Mouse (Mus musculus): ENCODE measurements at regions not wholly inside any gene's neighbourhood (a gene's known extent, or its start where the extent isn't known, plus 50 kb on each side); places are given as distances from the start of the nearest gene placed in this dataset.

DNA sequence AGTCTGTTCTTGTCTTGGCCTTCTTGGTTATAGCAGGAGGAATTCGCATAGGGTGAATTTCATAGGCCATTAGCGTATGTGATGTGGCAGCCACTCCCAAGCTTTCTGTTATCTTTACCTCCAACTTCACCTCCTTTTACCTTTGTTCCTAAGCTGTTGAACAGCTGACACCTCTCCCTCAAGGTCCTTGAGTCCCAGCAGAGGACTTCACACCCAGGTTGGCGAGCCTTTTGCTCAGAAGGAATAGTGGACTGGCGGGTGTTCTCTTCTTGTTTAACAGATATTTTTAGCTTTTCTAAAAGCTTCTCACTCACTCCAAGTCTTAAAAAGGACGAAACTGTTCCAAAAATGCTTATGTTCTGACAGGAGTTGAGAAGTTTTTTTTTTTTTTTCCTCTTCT, 303.4 kb upstream of the Id2 start:
- Histone ChIP-seq H3K27me3 (replicated peaks) (no peaks in the 10 kb centered on the region), H3K4me3 (replicated peaks) (no peak overlapping the region), H3K36me3 (no peaks in the 10 kb centered on the region), H3K27ac (replicated peaks) (no peak overlapping the region), H3K4me2 (no peak overlapping the region), H3K4me1 (no peaks in the 10 kb centered on the region), H3K9me3 (replicated peaks) (no peaks in the 10 kb centered on the region), H3K9ac (replicated peaks) (no peak overlapping the region)
- WGBS, result 90% methylated on average over 5 of the region's 5 CpGs
- no peak for ATAC-seq (ENCODE audit: low FRiP score)

DNA sequence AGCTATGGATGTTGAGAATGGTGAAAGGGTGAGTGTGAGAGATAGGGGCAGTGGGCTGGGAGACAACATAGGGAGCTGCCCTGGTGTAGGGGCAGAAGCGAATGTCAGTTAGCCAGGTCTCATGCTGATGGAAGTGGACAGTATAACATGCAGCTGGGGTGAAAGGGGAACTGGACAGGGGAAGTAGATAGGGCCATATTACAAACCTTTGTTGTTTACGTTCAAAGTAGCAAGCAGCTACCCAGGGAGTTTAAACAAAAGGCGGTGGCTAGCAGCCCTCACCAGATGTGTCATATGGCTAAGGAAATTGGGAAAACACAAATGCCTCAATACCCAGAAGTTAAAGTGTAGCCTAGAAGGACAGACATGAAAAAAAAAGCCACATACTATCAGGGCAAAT, 301.8 kb upstream of the Id2 start:
- Histone ChIP-seq H3K4me2 (no peak overlapping the region), H3K9me3 (replicated peaks) (no peaks in the 10 kb centered on the region), H3K27me3 (replicated peaks) (no peaks in the 10 kb centered on the region), H3K36me3 (no peaks in the 10 kb centered on the region), H3K9ac (replicated peaks) (no peak overlapping the region), H3K27ac (replicated peaks) (no peak overlapping the region), H3K4me1 (no peaks in the 10 kb centered on the region), H3K4me3 (replicated peaks) (no peak overlapping the region)
- 82% methylated on average over 3 of the region's 3 CpGs for WGBS
- no peak for ATAC-seq (ENCODE audit: low FRiP score)

DNA sequence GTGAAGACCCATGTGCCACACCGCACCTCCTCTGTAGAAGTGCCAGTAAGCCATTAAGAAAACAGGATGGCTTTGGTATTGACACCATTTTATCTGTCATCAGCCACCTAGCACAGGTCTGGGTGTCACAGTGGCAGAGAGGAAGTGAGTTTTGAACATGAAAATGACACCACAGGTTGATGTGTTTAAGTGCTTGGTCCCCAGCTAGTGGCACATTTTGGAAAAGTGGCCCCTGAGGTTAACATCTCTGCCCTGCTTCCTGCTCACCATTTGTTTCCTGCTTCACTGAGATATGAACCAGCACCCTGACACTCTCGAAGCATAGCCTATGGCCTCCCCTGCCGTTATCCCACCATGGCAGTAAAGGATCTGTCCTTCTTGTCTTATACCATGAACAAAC, 297.4 kb upstream of the Id2 start:
- no peak for ATAC-seq (ENCODE audit: low FRiP score)
- Histone ChIP-seq H3K27me3 (replicated peaks) (no peaks in the 10 kb centered on the region), H3K4me1 (no peaks in the 10 kb centered on the region), H3K27ac (replicated peaks) (no peak overlapping the region), H3K9me3 (replicated peaks) (no peaks in the 10 kb centered on the region), H3K4me3 (replicated peaks) (no peak overlapping the region), H3K36me3 (no peaks in the 10 kb centered on the region), H3K9ac (replicated peaks) (no peak overlapping the region), H3K4me2 (no peak overlapping the region)
- 92% methylated on average over 3 of the region's 3 CpGs for WGBS

DNA sequence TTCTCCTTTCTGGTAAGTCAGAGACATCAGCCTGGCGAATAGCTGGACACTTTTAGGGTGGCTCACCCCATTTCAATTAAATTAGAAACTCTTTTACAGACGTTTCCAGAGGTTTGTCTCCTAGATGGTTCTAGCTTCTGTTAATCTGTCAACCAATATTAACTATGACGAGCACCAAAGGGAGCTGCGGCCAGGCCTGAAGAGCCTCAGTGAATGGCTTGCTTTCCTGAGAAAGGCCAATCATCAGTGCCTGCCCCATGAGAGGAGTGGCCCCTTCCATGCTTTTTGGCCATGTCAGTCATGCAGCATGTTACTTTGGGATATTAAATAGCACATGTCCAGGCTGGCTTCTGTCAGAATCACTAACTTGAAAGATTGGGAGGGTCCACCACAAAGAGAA, 296.6 kb upstream of the Id2 start:
- Histone ChIP-seq H3K9ac (replicated peaks) (no peak overlapping the region), H3K4me3 (replicated peaks) (no peak overlapping the region), H3K4me2 (no peak overlapping the region), H3K27ac (replicated peaks) (no peak overlapping the region), H3K9me3 (replicated peaks) (no peaks in the 10 kb centered on the region), H3K4me1 (no peaks in the 10 kb centered on the region), H3K27me3 (replicated peaks) (no peaks in the 10 kb centered on the region), H3K36me3 (no peaks in the 10 kb centered on the region)
- 83% methylated on average over 4 of the region's 4 CpGs for WGBS
- no peak for ATAC-seq (ENCODE audit: low FRiP score)

DNA sequence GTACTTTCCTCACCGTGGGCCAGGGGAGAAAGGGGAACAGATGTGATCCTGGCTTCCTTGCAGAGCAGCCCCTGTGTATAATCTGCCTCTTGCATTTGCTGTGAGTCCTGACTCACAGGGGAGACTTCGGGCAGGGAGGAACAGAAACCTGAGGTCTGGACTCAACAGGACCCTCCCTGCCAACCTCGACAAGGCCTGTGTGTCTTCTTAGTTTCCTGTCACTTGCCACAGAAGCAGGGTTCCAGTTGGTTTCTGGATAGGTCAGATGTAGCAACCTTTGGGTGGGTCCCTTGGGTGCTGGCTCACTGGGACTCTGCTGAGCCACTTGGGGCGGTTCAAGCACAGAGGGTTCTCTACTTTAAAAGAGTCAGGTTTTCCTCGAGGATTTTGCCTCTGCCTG, 292.3 kb upstream of the Id2 start:
- Histone ChIP-seq H3K9me3 (replicated peaks) (no peaks in the 10 kb centered on the region), H3K9ac (replicated peaks) (no peak overlapping the region), H3K4me3 (replicated peaks) (no peak overlapping the region), H3K27ac (replicated peaks) (no peak overlapping the region), H3K36me3 (no peaks in the 10 kb centered on the region), H3K27me3 (replicated peaks) (no peaks in the 10 kb centered on the region), H3K4me1 (no peaks in the 10 kb centered on the region), H3K4me2 (no peak overlapping the region)
- no peak for ATAC-seq (ENCODE audit: low FRiP score)
- WGBS, result 81% methylated on average over 5 of the region's 5 CpGs

DNA sequence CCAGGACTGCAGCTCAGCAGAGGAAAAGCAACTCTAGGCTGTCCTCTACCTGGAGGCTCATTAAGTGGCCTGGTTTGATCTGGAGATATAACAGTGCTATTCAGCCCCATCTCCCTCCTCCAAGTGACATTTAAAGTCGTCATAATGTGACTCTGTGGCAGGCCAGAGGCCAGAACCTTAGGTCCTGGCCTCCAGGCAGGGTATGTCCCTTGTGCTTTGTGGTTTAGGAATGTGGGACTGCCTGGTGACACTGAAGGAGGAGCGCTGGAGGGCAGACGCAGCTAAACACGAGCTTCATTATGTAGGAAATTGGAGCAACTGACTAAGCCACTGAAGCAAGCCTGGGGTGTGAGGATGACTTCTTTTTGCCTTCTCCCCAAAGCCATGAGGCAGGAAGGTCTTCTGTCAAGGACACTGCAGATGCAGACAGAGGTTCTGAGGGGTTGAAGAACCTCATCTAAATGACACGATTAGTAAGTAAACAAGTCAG, 290.9 kb upstream of the Id2 start:
- Histone ChIP-seq H3K9ac (replicated peaks) (no peak overlapping the region), H3K9me3 (replicated peaks) (no peaks in the 10 kb centered on the region), H3K4me1 (no peaks in the 10 kb centered on the region), H3K27ac (replicated peaks) (no peak overlapping the region), H3K4me3 (replicated peaks) (no peak overlapping the region), H3K27me3 (replicated peaks) (no peaks in the 10 kb centered on the region), H3K4me2 (no peak overlapping the region), H3K36me3 (no peaks in the 10 kb centered on the region)
- no peak for ATAC-seq (ENCODE audit: low FRiP score)
- 66% methylated on average over 5 of the region's 5 CpGs for WGBS

DNA sequence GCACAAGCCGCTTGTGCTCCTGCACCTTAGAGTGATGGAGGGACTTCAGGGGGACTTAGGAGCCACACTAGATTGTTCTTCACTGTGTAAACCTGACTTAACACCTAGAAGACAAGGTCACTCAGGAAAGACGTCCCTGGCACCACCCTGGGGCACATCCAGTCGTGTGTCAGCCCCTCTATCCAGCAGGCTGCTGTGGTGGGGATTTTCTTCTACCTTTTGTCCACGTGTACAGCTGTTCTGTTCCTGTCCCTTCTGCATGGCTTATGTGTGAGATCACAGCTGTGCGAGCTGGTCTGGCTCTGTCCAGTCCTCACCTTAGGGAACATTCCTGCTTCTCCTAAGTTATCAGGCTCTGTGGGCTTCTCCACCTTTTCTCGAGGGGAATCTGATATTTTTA, 286.0 kb upstream of the Id2 start:
- Histone ChIP-seq H3K9me3 (replicated peaks) (no peaks in the 10 kb centered on the region), H3K4me3 (replicated peaks) (no peak overlapping the region), H3K9ac (replicated peaks) (no peak overlapping the region), H3K27ac (replicated peaks) (no peak overlapping the region), H3K27me3 (replicated peaks) (no peaks in the 10 kb centered on the region), H3K4me1 (no peaks in the 10 kb centered on the region; the same call in 1 of the 2 replicates), H3K36me3 (no peaks in the 10 kb centered on the region), H3K4me2 (no peak overlapping the region)
- ATAC-seq (ENCODE audit: low FRiP score), result no peak
- 79% methylated on average over 6 of the region's 6 CpGs for WGBS

DNA sequence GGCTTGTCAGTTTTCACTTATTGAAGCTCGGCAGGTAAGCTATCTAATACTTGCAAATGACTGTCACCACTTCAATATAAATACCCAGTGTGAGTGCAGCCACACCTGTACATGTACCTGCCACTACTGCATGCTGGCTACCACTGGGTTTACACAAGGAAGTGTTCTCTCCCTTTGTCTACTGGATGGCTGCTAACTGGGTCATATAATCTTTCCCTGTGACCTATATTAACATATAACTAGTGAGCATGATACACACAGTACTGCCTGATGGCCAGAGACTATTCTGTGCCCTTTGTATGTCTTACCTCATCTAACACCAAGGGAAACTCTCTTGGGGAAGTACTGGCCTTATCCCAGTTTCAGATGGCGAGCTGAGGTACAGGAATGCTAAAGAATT, 285.5 kb upstream of the Id2 start:
- H3K4me3 ChIP-seq (replicated peaks), result no peak overlapping the region
- no peaks in the 10 kb centered on the region; the same call in 1 of the 2 replicates for H3K4me1 ChIP-seq
- no peaks in the 10 kb centered on the region for H3K27me3 ChIP-seq (replicated peaks)
- H3K9ac ChIP-seq (replicated peaks), result no peak overlapping the region
- H3K4me2 ChIP-seq, result no peak overlapping the region
- H3K27ac ChIP-seq (replicated peaks), result no peak overlapping the region
- ATAC-seq (ENCODE audit: low FRiP score), result no peak
- H3K36me3 ChIP-seq, result no peaks in the 10 kb centered on the region
- H3K9me3 ChIP-seq (replicated peaks), result no peaks in the 10 kb centered on the region
- 96% methylated on average over 2 of the region's 2 CpGs for WGBS

DNA sequence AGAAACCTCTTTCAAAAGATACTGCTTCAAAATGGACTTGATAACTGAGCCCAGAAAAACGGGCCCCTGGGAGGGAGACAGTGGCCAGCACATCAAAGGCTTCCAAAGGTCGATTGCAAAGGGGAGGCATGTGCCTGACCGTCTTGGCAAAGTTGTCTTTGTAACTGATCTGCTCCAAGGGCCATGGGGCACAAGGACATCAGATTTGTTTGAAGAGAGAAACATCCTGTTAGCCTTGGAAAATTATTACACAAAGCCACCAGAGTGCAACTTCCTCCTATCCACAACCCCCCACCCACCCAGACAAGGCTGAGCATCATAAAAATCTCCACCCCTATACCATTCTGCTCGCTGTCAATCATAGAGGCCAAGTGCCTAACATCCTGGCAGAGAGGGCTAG, 284.7 kb upstream of the Id2 start:
- Histone ChIP-seq H3K27ac (replicated peaks) (no peak overlapping the region), H3K4me1 (no peaks in the 10 kb centered on the region; the same call in 1 of the 2 replicates), H3K36me3 (no peaks in the 10 kb centered on the region), H3K9ac (replicated peaks) (no peak overlapping the region), H3K4me3 (replicated peaks) (no peak overlapping the region), H3K4me2 (no peak overlapping the region), H3K27me3 (replicated peaks) (no peaks in the 10 kb centered on the region), H3K9me3 (replicated peaks) (no peaks in the 10 kb centered on the region)
- WGBS, result 59% methylated on average over 4 of the region's 4 CpGs
- ATAC-seq (ENCODE audit: low FRiP score), result no peak

DNA sequence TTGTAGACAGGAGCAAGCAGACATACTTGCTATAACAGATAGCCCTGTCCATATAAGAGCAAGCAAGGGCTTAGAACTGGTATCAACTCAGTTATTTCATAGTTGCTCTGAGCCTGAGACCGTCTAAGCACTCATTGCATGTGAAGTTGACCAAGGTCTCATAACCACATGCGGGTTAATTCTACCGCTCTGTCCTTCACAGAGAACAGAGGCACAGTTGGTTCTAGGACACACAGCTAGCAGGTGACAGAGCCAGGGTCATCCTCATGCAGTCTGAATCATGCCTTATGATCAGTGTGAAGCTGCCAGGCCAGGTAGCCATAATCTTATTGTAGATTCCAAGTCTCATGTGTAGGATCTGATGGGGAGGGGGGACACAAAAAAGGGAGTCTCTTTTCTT, 283.1 kb upstream of the Id2 start:
- no peak overlapping the region for H3K9ac ChIP-seq (replicated peaks)
- 94% methylated on average over 3 of the region's 3 CpGs for WGBS
- H3K4me3 ChIP-seq (replicated peaks), result no peak overlapping the region
- no peak overlapping the region for H3K4me2 ChIP-seq
- H3K4me1 ChIP-seq, result peaks cover 6% of the 10 kb centered on the region
- H3K27me3 ChIP-seq (replicated peaks), result no peaks in the 10 kb centered on the region
- no peak for ATAC-seq (ENCODE audit: low FRiP score)
- no peak overlapping the region for H3K27ac ChIP-seq (replicated peaks)
- H3K9me3 ChIP-seq (replicated peaks), result no peaks in the 10 kb centered on the region
- no peaks in the 10 kb centered on the region for H3K36me3 ChIP-seq

DNA sequence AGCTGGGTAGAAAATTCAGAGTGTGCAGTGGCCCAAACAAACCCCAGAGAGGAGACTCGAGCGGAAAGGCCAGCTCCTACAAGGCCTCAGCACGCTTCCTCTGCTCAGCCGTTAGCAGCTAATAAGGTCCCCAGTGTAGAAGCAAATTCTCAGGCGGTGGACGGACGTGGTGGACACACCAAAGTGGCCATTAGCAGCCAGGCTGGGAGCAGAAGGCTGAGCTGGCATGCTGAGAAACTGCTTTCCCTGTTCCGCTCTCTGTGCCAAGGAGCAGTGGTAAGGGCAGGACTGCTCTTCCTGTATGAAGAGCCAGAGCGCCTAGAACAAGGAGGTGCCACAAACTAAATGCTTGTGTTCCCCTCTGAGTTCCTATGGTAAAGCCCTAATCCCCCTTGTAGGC, 282.1 kb upstream of the Id2 start:
- H3K9ac ChIP-seq (replicated peaks), result no peak overlapping the region
- H3K27me3 ChIP-seq (replicated peaks), result no peaks in the 10 kb centered on the region
- H3K4me1 ChIP-seq, result peaks cover 6% of the 10 kb centered on the region
- no peak for ATAC-seq (ENCODE audit: low FRiP score)
- H3K4me3 ChIP-seq (replicated peaks), result no peak overlapping the region
- no peaks in the 10 kb centered on the region for H3K36me3 ChIP-seq
- WGBS, result 74% methylated on average over 9 of the region's 9 CpGs
- H3K9me3 ChIP-seq (replicated peaks), result no peaks in the 10 kb centered on the region
- H3K4me2 ChIP-seq, result no peak overlapping the region
- no peak overlapping the region for H3K27ac ChIP-seq (replicated peaks)

DNA sequence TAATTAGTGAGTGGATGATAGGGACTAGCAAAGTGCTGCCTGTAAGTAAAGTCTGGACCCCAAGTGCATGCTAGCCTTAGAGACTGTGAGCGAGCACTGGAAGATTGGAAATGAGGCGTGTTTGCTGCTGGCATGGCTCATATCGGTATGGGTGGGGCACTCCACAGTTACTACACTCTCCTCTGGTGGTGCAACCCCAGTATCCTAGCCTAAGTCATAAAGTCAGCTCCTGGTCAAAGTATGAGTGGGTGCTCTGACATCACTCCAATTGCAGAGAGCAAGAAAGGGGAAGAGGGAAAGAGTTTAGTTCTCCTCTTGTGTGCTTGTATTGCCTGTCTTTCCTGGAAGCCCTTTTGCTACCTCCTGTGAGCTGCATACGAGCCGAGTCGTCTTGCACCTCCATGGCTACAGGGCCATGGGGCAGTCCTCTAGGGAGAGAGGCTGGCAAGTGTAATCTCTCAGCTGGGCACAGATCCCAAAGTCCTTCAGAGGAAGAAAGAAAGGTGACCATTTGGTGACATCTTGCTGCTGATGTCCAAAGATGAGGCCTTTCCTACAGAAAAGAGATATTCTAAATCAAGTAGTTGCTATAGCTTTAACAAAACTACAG, 281.2 kb upstream of the Id2 start:
- no peak for ATAC-seq (ENCODE audit: low FRiP score)
- 73% methylated on average over 6 of the region's 6 CpGs for WGBS
- no peak overlapping the region for H3K4me2 ChIP-seq
- H3K27me3 ChIP-seq (replicated peaks), result no peaks in the 10 kb centered on the region
- no peak overlapping the region for H3K4me3 ChIP-seq (replicated peaks)
- no peaks in the 10 kb centered on the region for H3K9me3 ChIP-seq (replicated peaks)
- no peak overlapping the region for H3K27ac ChIP-seq (replicated peaks)
- H3K36me3 ChIP-seq, result no peaks in the 10 kb centered on the region
- no peak overlapping the region for H3K9ac ChIP-seq (replicated peaks)
- peaks cover 6% of the 10 kb centered on the region for H3K4me1 ChIP-seq

DNA sequence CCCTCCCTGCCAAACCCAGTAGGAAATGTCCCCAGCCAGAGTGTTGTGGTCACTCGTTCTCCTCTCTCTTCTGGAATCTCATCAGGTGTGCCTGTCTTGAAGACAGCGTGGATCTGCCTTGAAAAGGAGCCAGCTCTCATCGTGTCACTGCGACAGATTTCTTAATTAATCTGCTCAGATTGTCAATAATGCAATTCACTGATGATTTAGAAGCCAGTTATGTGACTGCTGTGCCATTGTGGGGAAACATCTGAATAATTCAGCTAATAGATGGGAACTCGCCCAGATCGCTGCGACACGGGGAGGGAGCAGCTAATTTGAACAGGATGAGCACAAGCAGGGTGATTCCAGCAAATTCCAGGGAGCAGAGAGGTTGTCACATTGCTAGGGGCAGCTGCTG, 279.5 kb upstream of the Id2 start:
- H3K27ac ChIP-seq (replicated peaks), result no peak overlapping the region
- peaks cover 6% of the 10 kb centered on the region for H3K4me1 ChIP-seq
- peak overlapping the region; percentile 15 for H3K4me2 ChIP-seq
- H3K27me3 ChIP-seq (replicated peaks), result no peaks in the 10 kb centered on the region
- H3K36me3 ChIP-seq, result no peaks in the 10 kb centered on the region
- H3K9ac ChIP-seq (replicated peaks), result no peak overlapping the region
- no peak; the same call in 1 of the 2 replicates for ATAC-seq (ENCODE audit: low FRiP score)
- H3K9me3 ChIP-seq (replicated peaks), result no peaks in the 10 kb centered on the region
- WGBS, result 30% methylated on average over 8 of the region's 8 CpGs
- H3K4me3 ChIP-seq (replicated peaks), result no peak overlapping the region
